Mouse (Mus musculus) lung, embryonic 16.5 days (tissue): ENCODE measurements around the gene Rasgef1b. TPM values are rescaled to one million over a fixed set of nuclear protein-coding genes. Genes with fewer than 3 reads are reported as not detected.

Experiments
- ATAC-seq: fragments of 200-750 bp; cut with Nextera tagmentation; 2 replicates; pipeline ENCODE4 v1.8.0; 2017; ENCODE audit warnings: low read depth, mild to moderate bottlenecking, moderate library complexity
- H3K27ac ChIP-seq: fragments of 300-500 bp; sonication (generic); 2 replicates; pipeline ENCODE4 v1.5.1; 2014; ENCODE audit warnings: mild to moderate bottlenecking, control low read depth, low read length
- H3K27me3 ChIP-seq: fragments of 300-500 bp; sonication (generic); 2 replicates; pipeline ENCODE4 v1.6.1; 2014; ENCODE audit warnings: low read depth, low read length, mixed read lengths; ENCODE audit not compliant: control insufficient read depth, insufficient read depth
- H3K36me3 ChIP-seq: fragments of 300-500 bp; sonication (generic); 2 replicates; pipeline ENCODE4 v1.6.1; 2014; ENCODE audit warnings: low read length; ENCODE audit not compliant: control insufficient read depth, insufficient read depth
- H3K4me1 ChIP-seq: fragments of 300-500 bp; sonication (generic); replicated peaks from 2 replicates; pipeline ENCODE4 v1.6.1; 2014; ENCODE audit warnings: low read length, mixed read lengths; ENCODE audit not compliant: control insufficient read depth, insufficient read depth
- H3K4me2 ChIP-seq: fragments of 300-500 bp; sonication (generic); 2 replicates; pipeline ENCODE4 v1.6.1; 2014; ENCODE audit warnings: low read depth, low read length, control low read depth
- H3K4me3 ChIP-seq: fragments of 300-500 bp; sonication (generic); 2 replicates; pipeline ENCODE4 v1.5.1; 2014; ENCODE audit warnings: mild to moderate bottlenecking, low read length, control low read depth
- H3K9ac ChIP-seq: fragments of 300-500 bp; sonication (generic); 2 replicates; pipeline ENCODE4 v1.6.1; 2014; ENCODE audit warnings: low read length, control low read depth
- H3K9me3 ChIP-seq: fragments of 300-500 bp; sonication (generic); 2 replicates; pipeline ENCODE4 v1.6.1; 2016; ENCODE audit warnings: low read length; ENCODE audit not compliant: control insufficient read depth
- WGBS: fragments of 180-500 bp; shearing (Covaris S2); extraction: QIAGEN DNeasy Blood & Tissue Kit; methylation state at CpG from one replicate; pipeline ENCODE4 v1.1.7; 2014; 5-methylcytosine and 5-hydroxymethylcytosine counted together
- polyA plus RNA-seq: library from polyadenylated mRNA; unstranded; fragments of >200 nt; fragmentation: Nextera tagmentation; extraction: Ambion mirVana; gene quantifications from 2 replicates; pipeline ENCODE4 v1.2.1, GENCODE M21; 2015

The Rasgef1b gene
- polyA plus RNA-seq, 1 experiment from 2014 or later, result 17.3 TPM

GRCm38 (mm10) chr5:99279016-99279757 is 449.7 kb downstream of the Rasgef1b start:
- 52% methylated on average over 9 of the region's 9 CpGs for WGBS
- H3K4me3 ChIP-seq, result no peak overlapping the region
- H3K4me2 ChIP-seq, result no peak overlapping the region
- no peaks in the 10 kb centered on the region for H3K36me3 ChIP-seq
- no peak for ATAC-seq
- H3K4me1 ChIP-seq, result peaks cover 2% of the 10 kb centered on the region; the same call in 1 of the 2 replicates
- no peaks in the 10 kb centered on the region for H3K9me3 ChIP-seq
- H3K27ac ChIP-seq, result no peak overlapping the region
- H3K9ac ChIP-seq, result no peak overlapping the region
- no peaks in the 10 kb centered on the region for H3K27me3 ChIP-seq

- H3K27ac ChIP-seq, result no peak overlapping the region
- H3K9ac ChIP-seq, result no peak overlapping the region
- no peak overlapping the region for H3K4me3 ChIP-seq
- no peak overlapping the region for H3K4me2 ChIP-seq
- no peaks in the 10 kb centered on the region for H3K36me3 ChIP-seq
- WGBS, result 80% methylated on average over 8 of the region's 8 CpGs
- H3K4me1 ChIP-seq, result no peaks in the 10 kb centered on the region
- no peak for ATAC-seq
- H3K27me3 ChIP-seq, result no peaks in the 10 kb centered on the region
- no peaks in the 10 kb centered on the region for H3K9me3 ChIP-seq
These were observed 450.5 kb downstream of the Rasgef1b start for GRCm38 (mm10) chr5:99278364-99278763.

GRCm38 (mm10) chr5:99277536-99277935 is 451.3 kb downstream of the Rasgef1b start:
- 84% methylated on average over 9 of the region's 9 CpGs for WGBS

GRCm38 (mm10) chr5:99274119-99274563 is 454.7 kb downstream of the Rasgef1b start:
- H3K27ac ChIP-seq, result no peak overlapping the region
- no peak overlapping the region for H3K9ac ChIP-seq
- no peaks in the 10 kb centered on the region for H3K4me1 ChIP-seq
- H3K36me3 ChIP-seq, result no peaks in the 10 kb centered on the region
- H3K27me3 ChIP-seq, result no peaks in the 10 kb centered on the region
- no peak overlapping the region for H3K4me2 ChIP-seq
- H3K4me3 ChIP-seq, result no peak overlapping the region
- no peak for ATAC-seq
- 46% methylated on average over 12 of the region's 12 CpGs for WGBS
- no peaks in the 10 kb centered on the region for H3K9me3 ChIP-seq

More at GRCm38 (mm10) chr5:99277536-99277935, 451.3 kb downstream of the Rasgef1b start:
- H3K4me3 ChIP-seq, result no peak overlapping the region
- no peaks in the 10 kb centered on the region for H3K4me1 ChIP-seq
- no peak for ATAC-seq
- H3K9ac ChIP-seq, result no peak overlapping the region
- no peak overlapping the region for H3K27ac ChIP-seq
- no peaks in the 10 kb centered on the region for H3K9me3 ChIP-seq
- H3K36me3 ChIP-seq, result no peaks in the 10 kb centered on the region
- H3K27me3 ChIP-seq, result no peaks in the 10 kb centered on the region
- no peak overlapping the region for H3K4me2 ChIP-seq

- no peaks in the 10 kb centered on the region for H3K27me3 ChIP-seq
- H3K4me2 ChIP-seq, result no peak overlapping the region
- WGBS, result 40% methylated on average over 1 of the region's 1 CpGs
- H3K4me1 ChIP-seq, result no peaks in the 10 kb centered on the region
- no peak for ATAC-seq
- no peak overlapping the region for H3K9ac ChIP-seq
- no peaks in the 10 kb centered on the region for H3K36me3 ChIP-seq
- H3K4me3 ChIP-seq, result no peak overlapping the region
- H3K27ac ChIP-seq, result no peak overlapping the region
- no peaks in the 10 kb centered on the region for H3K9me3 ChIP-seq
These were observed 457.3 kb downstream of the Rasgef1b start for GRCm38 (mm10) chr5:99271531-99271930.

GRCm38 (mm10) chr5:99269131-99269530 is 459.7 kb downstream of the Rasgef1b start:
- WGBS, result 75% methylated on average over 2 of the region's 2 CpGs
- Histone ChIP-seq H3K36me3 (no peaks in the 10 kb centered on the region), H3K9me3 (no peaks in the 10 kb centered on the region), H3K4me1 (no peaks in the 10 kb centered on the region), H3K27me3 (no peaks in the 10 kb centered on the region), H3K4me3 (no peak overlapping the region), H3K27ac (no peak overlapping the region), H3K4me2 (no peak overlapping the region), H3K9ac (no peak overlapping the region)
- ATAC-seq, result no peak

- WGBS, result 92% methylated on average over 5 of the region's 5 CpGs
- Histone ChIP-seq H3K36me3 (no peaks in the 10 kb centered on the region), H3K9me3 (no peaks in the 10 kb centered on the region)
These were observed 461.5 kb downstream of the Rasgef1b start for GRCm38 (mm10) chr5:99267338-99267737.

GRCm38 (mm10) chr5:99266301-99266700 is 462.6 kb downstream of the Rasgef1b start:
- Histone ChIP-seq H3K4me2 (no peak overlapping the region), H3K9me3 (no peaks in the 10 kb centered on the region), H3K4me3 (no peak overlapping the region), H3K4me1 (peaks cover 12% of the 10 kb centered on the region), H3K36me3 (no peaks in the 10 kb centered on the region), H3K27me3 (no peaks in the 10 kb centered on the region), H3K9ac (no peak overlapping the region), H3K27ac (no peak overlapping the region)
- no peak for ATAC-seq
- 90% methylated on average over 8 of the region's 8 CpGs for WGBS

More at GRCm38 (mm10) chr5:99267338-99267737, 461.5 kb downstream of the Rasgef1b start:
- H3K4me2 ChIP-seq, result no peak overlapping the region
- H3K4me1 ChIP-seq, result peaks cover 5% of the 10 kb centered on the region
- no peak overlapping the region for H3K4me3 ChIP-seq
- no peaks in the 10 kb centered on the region for H3K27me3 ChIP-seq
- ATAC-seq, result no peak
- H3K27ac ChIP-seq, result no peak overlapping the region
- no peak overlapping the region for H3K9ac ChIP-seq

- Histone ChIP-seq H3K4me2 (no peak overlapping the region), H3K27ac (no peak overlapping the region), H3K9ac (no peak overlapping the region), H3K4me1 (peaks cover 13% of the 10 kb centered on the region), H3K36me3 (no peaks in the 10 kb centered on the region), H3K4me3 (no peak overlapping the region), H3K9me3 (no peaks in the 10 kb centered on the region), H3K27me3 (no peaks in the 10 kb centered on the region)
- peak; percentile 52; the same call in 1 of the 2 replicates for ATAC-seq
- WGBS, result 57% methylated on average over 6 of the region's 6 CpGs
These were observed 466.5 kb downstream of the Rasgef1b start for GRCm38 (mm10) chr5:99262197-99262920.
